Mouse (Mus musculus) ovary, postnatal 14 days (tissue): Measurements from ENCODE around the gene Dda1.

Experiments
- DNase-seq: peaks from one replicate; pipeline ENCODE4 v3.0.0; 2022; ENCODE audit warnings: low spot score

Dda1 gene

GRCm38 (mm10) chr8:71495811-71496210, 26.8 kb downstream of the Dda1 start:
- no peak for DNase-seq

GRCm38 (mm10) chr8:71496481-71496880, 27.5 kb downstream of the Dda1 start:
- DNase-seq: peak; percentile 85

GRCm38 (mm10) chr8:71497077-71497645, 28.2 kb downstream of the Dda1 start:
- no peak for DNase-seq

- DNase-seq: no peak
These were observed 29.0 kb downstream of the Dda1 start for GRCm38 (mm10) chr8:71497881-71498501.

- no peak for DNase-seq
These were observed 30.1 kb downstream of the Dda1 start for GRCm38 (mm10) chr8:71498816-71499690.

- no peak for DNase-seq
These were observed 35.4 kb downstream of the Dda1 start for GRCm38 (mm10) chr8:71504349-71504748.

- no peak for DNase-seq
These were observed 36.3 kb downstream of the Dda1 start for GRCm38 (mm10) chr8:71505326-71505725.

GRCm38 (mm10) chr8:71505979-71506378, 37.0 kb downstream of the Dda1 start:
- DNase-seq: no peak

GRCm38 (mm10) chr8:71507589-71508104, 38.6 kb downstream of the Dda1 start:
- DNase-seq: peak; percentile 49

- DNase-seq: no peak
These were observed 40.3 kb downstream of the Dda1 start for GRCm38 (mm10) chr8:71509316-71509715.

GRCm38 (mm10) chr8:71511644-71512043, 42.6 kb downstream of the Dda1 start, which contains the start of gene Plvap:
TSS of gene Plvap (minus strand) at chr8:71511752.
- DNase-seq: no peak

GRCm38 (mm10) chr8:71513018-71513754, 44.2 kb downstream of the Dda1 start:
- no peak for DNase-seq

- DNase-seq: no peak
These were observed 46.0 kb downstream of the Dda1 start for GRCm38 (mm10) chr8:71515043-71515442.

- DNase-seq: no peak
These were observed 47.8 kb downstream of the Dda1 start for GRCm38 (mm10) chr8:71516786-71517185.

- DNase-seq: peak; percentile 53
These were observed 50.2 kb downstream of the Dda1 start for GRCm38 (mm10) chr8:71519037-71519825.

- DNase-seq: peak; percentile 96
These were observed 52.6 kb downstream of the Dda1 start for GRCm38 (mm10) chr8:71521634-71522033.

- DNase-seq: no peak
These were observed 56.4 kb downstream of the Dda1 start, which contains the start of gene Ccdc194 for GRCm38 (mm10) chr8:71525226-71526050. TSS of gene Ccdc194 (minus strand) at chr8:71525711.
